Mouse (Mus musculus): ENCODE measurements at regions not wholly inside any gene's neighbourhood (a gene's known extent, or its start where the extent isn't known, plus 50 kb on each side); places are given as distances from the start of the nearest gene placed in this dataset.

- H3K4me3 ChIP-seq = no peak overlapping the region
- intact Hi-C loops (cut with DNase I) = no loop called here
- no peak for DNase-seq
These were observed 114.7 kb downstream of the Kctd12 start for GRCm38 (mm10) chr14:102867697-102868096.

DNA sequence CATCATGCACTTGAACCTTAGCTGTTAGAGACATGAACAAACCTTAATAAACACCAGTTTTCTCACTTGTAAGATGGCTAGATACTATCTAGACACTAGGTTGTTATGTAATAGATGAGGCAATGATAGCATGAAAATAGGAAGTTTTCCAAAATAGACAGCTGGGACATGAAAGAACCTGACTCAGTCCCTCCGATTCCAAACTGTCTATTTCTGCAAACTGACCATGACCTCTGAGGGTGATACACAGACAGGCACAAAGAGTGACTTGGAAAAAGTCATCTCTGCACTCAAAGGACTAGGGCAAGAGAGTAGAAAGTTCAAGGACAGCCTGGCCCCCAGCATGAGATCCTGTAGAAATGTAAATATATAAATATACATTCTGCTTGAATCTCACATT lies 115.9 kb downstream of the Kctd12 start:
- DNase-seq = no peak
- TF ChIP-seq CTCF (IDR thresholded peaks at IDR 0.05) = no peak
- intact Hi-C loops (cut with DNase I) = no loop called here
- Histone ChIP-seq H3K27ac (no peak overlapping the region), H3K4me3 (no peak overlapping the region)

More at GRCm38 (mm10) chr14:102867697-102868096, 114.7 kb downstream of the Kctd12 start:
- H3K27ac ChIP-seq = no peak overlapping the region
- TF ChIP-seq CTCF (IDR thresholded peaks at IDR 0.05) = no peak

GRCm38 (mm10) chr14:102861694-102862093 lies 120.7 kb downstream of the Kctd12 start:
- H3K4me3 ChIP-seq = no peak overlapping the region
- intact Hi-C loops (cut with DNase I) = no loop called here
- H3K27ac ChIP-seq = no peak overlapping the region
- TF ChIP-seq CTCF (IDR thresholded peaks at IDR 0.05) = no peak
- no peak for DNase-seq

- DNase-seq = peak; percentile 51
- TF ChIP-seq CTCF (IDR thresholded peaks at IDR 0.05) = no peak
- Histone ChIP-seq H3K27ac (peak overlapping the region; percentile 40), H3K4me3 (no peak overlapping the region)
- intact Hi-C loops (cut with DNase I) = no loop called here
These were observed 123.0 kb downstream of the Kctd12 start for GRCm38 (mm10) chr14:102859361-102859871.

DNA sequence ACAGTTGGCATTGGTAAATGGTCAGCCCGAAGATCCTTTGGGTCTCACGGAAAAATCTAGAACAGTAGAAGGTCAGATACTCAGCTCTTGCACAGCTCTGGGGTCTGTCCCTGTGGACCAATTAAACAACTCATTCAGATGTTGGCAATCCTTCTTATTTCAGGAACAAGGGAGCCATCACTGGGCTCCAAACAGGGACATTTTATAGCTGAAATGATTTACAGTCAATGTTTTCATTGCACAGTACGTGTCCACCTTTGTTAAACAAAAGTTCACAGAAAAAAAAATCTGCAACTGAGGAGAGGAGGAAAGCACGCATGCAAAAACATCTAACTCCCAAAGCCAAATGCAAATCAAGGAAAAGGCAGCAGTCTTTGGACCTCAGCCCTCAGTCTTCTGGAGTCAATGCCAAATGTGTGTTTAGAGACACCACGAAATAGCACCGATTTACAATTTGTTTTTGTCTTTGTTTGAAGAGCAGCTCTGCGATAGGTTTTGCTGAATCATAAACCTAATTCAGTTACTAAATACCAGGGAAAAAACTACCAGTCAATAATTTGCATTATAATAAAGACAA lies 127.1 kb downstream of the Kctd12 start:
- Histone ChIP-seq H3K4me3 (no peak overlapping the region), H3K27ac (no peak overlapping the region)
- peak; percentile 32 for DNase-seq
- intact Hi-C loops (cut with DNase I) = no loop called here
- no peak for TF ChIP-seq CTCF (IDR thresholded peaks at IDR 0.05)

GRCm38 (mm10) chr14:102843700-102844099 lies 138.7 kb downstream of the Kctd12 start:
- H3K4me3 ChIP-seq = no peak overlapping the region
- intact Hi-C loops (cut with DNase I) = no loop called here
- no peak for DNase-seq
- no peak overlapping the region for H3K27ac ChIP-seq
- TF ChIP-seq CTCF (IDR thresholded peaks at IDR 0.05) = no peak

GRCm38 (mm10) chr14:102837602-102838001 lies 144.8 kb downstream of the Kctd12 start:
- intact Hi-C loops (cut with DNase I) = no loop called here
- Histone ChIP-seq H3K4me3 (no peak overlapping the region), H3K27ac (no peak overlapping the region)
- no peak for DNase-seq
- no peak for TF ChIP-seq CTCF (IDR thresholded peaks at IDR 0.05)

GRCm38 (mm10) chr14:102835118-102835769 lies 147.2 kb downstream of the Kctd12 start:
- no peak overlapping the region for H3K4me3 ChIP-seq
- TF ChIP-seq CTCF (IDR thresholded peaks at IDR 0.05) = no peak
- H3K27ac ChIP-seq = no peak overlapping the region
- no peak for DNase-seq
- intact Hi-C loops (cut with DNase I) = no loop called here

GRCm38 (mm10) chr14:102828442-102828841 lies 154.0 kb downstream of the Kctd12 start:
- intact Hi-C loops (cut with DNase I) = no loop called here
- no peak for DNase-seq
- H3K27ac ChIP-seq = no peak overlapping the region
- no peak for TF ChIP-seq CTCF (IDR thresholded peaks at IDR 0.05)
- H3K4me3 ChIP-seq = no peak overlapping the region

DNA sequence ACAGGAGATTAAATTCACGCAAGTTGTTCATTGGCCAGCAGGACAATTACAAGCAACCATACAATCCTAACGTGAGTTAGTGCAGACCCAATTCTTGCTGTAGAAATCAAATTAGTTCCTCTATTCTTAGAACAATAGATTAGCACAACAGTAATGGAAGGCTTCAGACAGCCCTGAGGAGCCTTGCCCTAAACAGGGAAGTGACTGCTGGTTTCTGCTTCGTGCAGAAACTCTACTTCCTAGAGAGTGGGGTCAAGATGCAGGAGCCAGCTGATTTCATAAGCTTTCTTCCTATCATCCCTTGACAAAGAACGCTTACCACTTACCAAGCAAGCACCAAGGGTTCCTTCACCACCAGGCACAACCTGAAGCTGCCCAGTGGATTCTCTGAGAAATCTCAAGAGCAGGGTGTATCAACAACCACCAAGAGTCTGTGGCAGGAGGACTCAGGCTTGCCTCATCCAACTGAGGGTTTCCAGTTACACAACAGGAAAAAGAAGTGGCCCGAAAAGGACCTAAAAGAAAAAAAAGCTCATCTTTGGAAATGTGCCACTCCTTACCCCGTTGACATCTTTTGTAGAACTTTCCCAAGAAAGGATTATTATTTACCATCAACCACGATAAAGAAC lies 154.6 kb downstream of the Kctd12 start:
- intact Hi-C loops (cut with DNase I) = no loop called here
- no peak for TF ChIP-seq CTCF (IDR thresholded peaks at IDR 0.05)
- no peak for DNase-seq

GRCm38 (mm10) chr14:102825525-102825924 lies 156.9 kb downstream of the Kctd12 start:
- intact Hi-C loops (cut with DNase I) = no loop called here
- no peak for TF ChIP-seq CTCF (IDR thresholded peaks at IDR 0.05)
- DNase-seq = no peak
- H3K27ac ChIP-seq = no peak overlapping the region
- H3K4me3 ChIP-seq = no peak overlapping the region

More for the DNA sequence above, 154.6 kb downstream of the Kctd12 start:
- no peak overlapping the region for H3K4me3 ChIP-seq
- no peak overlapping the region for H3K27ac ChIP-seq

DNA sequence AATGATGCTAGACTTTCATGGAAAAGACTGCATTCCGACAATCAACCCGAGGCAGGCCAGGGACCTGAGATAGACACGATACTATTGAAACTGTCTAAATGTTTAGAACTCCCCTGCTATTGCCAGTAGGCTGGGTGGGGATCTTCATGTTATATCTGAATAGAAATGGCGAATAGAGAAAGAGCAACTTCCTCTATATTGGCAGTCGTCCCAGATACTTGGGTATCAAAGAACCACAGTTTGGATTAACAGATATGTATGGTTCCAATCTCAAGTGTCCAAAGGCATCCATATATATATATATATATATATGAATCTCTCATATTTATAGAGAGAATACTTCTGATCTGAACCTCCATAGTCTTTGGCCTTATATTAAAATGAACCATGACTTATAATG lies 161.8 kb downstream of the Kctd12 start:
- intact Hi-C loops (cut with DNase I) = no loop called here
- Histone ChIP-seq H3K27ac (no peak overlapping the region), H3K4me3 (no peak overlapping the region)
- DNase-seq = no peak
- no peak for TF ChIP-seq CTCF (IDR thresholded peaks at IDR 0.05)

GRCm38 (mm10) chr14:102811678-102812081 lies 170.8 kb downstream of the Kctd12 start:
- peak; percentile 19 for DNase-seq
- TF ChIP-seq CTCF (IDR thresholded peaks at IDR 0.05) = no peak
- peak overlapping the region; percentile 79 for H3K27ac ChIP-seq
- intact Hi-C loops (cut with DNase I) = no loop called here
- H3K4me3 ChIP-seq = peak overlapping the region; percentile 36
